ENCODE assay signal across 8 mouse cellular contexts in the genomic region with DNA sequence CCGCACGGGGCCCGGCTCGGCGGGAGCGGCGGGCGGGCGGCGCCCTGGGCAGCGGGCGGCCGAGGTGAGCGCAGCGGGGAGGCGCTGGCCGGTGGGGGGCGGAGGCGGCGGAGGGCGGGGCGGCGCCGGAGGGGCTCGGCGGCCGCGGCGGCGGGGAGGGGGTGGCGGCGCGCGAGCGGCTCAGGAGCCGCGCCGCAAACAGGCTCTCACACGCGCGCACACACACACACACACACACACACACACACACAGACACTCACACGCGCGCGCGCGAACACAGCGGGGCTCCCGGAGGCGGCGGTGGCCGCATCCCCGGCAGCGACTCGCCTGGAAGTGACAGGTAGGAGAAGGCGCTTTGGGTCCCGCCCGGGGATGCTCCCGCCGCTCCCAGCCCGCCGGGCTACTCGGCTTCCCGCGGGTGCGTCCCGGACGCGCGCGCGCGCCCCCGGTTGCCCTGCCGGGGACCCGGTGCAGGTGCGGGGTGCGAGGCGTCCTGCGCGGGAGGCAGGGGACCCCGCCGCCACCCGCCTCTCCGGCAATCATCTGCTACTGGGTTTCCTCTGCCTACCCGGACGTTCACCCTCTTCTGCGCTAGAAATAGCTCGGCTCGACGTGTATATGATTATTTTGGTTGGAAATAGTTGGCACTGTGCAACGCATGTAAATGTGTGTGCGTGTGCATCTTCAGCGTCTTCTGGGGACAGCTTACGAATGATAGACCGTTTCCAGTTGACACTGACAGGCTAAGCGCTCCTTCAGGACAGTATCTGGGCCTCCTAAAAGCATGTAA. TPM values are rescaled to one million over a fixed set of nuclear protein-coding genes. Genes with fewer than 3 reads are reported as not detected.
A peak's percentile ranks its signal among the peaks of the same experiment; 100 is the strongest.
DNase-seq lines count a peak whose midpoint lies in the region; ATAC-seq and TF ChIP-seq lines count a peak whose summit lies in the region.

No protein-coding gene starts in this region.

- intact Hi-C loops in heart, postnatal 36 days (cut with DNase I), result loop anchor here (1.0 to 5.0 kb wide), 6 partner anchors 33 to 272 kb away; no protein-coding TSS in a partner anchor

- H3K36me3 ChIP-seq in ES-E14 (ENCODE audit: control insufficient read depth, insufficient read depth, low read length, poor library complexity, severe bottlenecking), result no peaks in the 10 kb centered on the region; the same call in 1 of the 2 replicates
- H3K36me3 ChIP-seq in forebrain, postnatal 0 days (ENCODE audit: insufficient read depth), result no peaks in the 10 kb centered on the region
- no peaks in the 10 kb centered on the region for H3K36me3 ChIP-seq in lung, embryonic 16.5 days (ENCODE audit: control insufficient read depth, insufficient read depth, low read length)

- peak overlapping the region; percentile 70 for H3K4me2 ChIP-seq in forebrain, postnatal 0 days (ENCODE audit: low read depth)
- peak overlapping the region; percentile 71 for H3K4me2 ChIP-seq in lung, embryonic 16.5 days (ENCODE audit: low read depth, low read length)

- ATAC-seq in forebrain, postnatal 0 days, result peak; percentile 50
- ATAC-seq in lung, embryonic 16.5 days (ENCODE audit: low read depth), result peak; percentile 78

- no peak for TF ChIP-seq CTCF in forebrain, postnatal 0 days (IDR thresholded peaks at IDR 0.05; ENCODE audit: low read depth)

- peak overlapping the region; percentile 64 to 99 for H3K4me3 ChIP-seq in ES-E14 (ENCODE audit: insufficient read depth in 1 of 2, low read depth in 1 of 2, low read length in 2 of 2, poor library complexity in 1 of 2, severe bottlenecking in 1 of 2)
- peak overlapping the region; percentile 83 for H3K4me3 ChIP-seq in forebrain, postnatal 0 days (ENCODE audit: low read depth, low read length)
- peak overlapping the region; percentile 85 for H3K4me3 ChIP-seq in lung, embryonic 16.5 days (ENCODE audit: low read length)

- H3K27me3 ChIP-seq in forebrain, postnatal 0 days (ENCODE audit: insufficient read depth, low read length), result no peaks in the 10 kb centered on the region
- H3K27me3 ChIP-seq in lung, embryonic 16.5 days (ENCODE audit: control insufficient read depth, insufficient read depth, low read depth, low read length), result no peaks in the 10 kb centered on the region

- peak overlapping the region; percentile 97 for H3K27ac ChIP-seq in ES-E14 (ENCODE audit: insufficient read depth, low read depth, low read length, poor library complexity, severe bottlenecking)
- peak overlapping the region; percentile 95 for H3K27ac ChIP-seq in forebrain, postnatal 0 days (ENCODE audit: low read depth, low read length)
- H3K27ac ChIP-seq in lung, embryonic 16.5 days (ENCODE audit: low read length), result peak overlapping the region; percentile 96

- in situ Hi-C loops in ES-E14 (cut with MboI; ENCODE audit: low sequenced_read_pairs in 2 of 2, unreplicated experiment in 2 of 2), result no loop called here

- WGBS in forebrain, postnatal 0 days, result 5% methylated on average over 62 of the region's 97 CpGs
- WGBS in lung, embryonic 16.5 days, result 1% methylated on average over 46 of the region's 97 CpGs

- H3K9ac ChIP-seq in ES-E14 (ENCODE audit: insufficient read depth, low read depth, low read length, poor library complexity, severe bottlenecking), result peak overlapping the region; percentile 97
- peak overlapping the region; percentile 79 for H3K9ac ChIP-seq in forebrain, postnatal 0 days
- H3K9ac ChIP-seq in lung, embryonic 16.5 days (ENCODE audit: low read length), result peak overlapping the region; percentile 93

- no peak for DNase-seq in ES-E14 (ENCODE audit: low read depth, low spot score)
- peak; percentile 79 for DNase-seq in cerebellum, adult 11-12 months
- DNase-seq in forebrain, postnatal 0 days, result peak; percentile 76
- peak; percentile 68 to 81 for DNase-seq in heart, postnatal 36 days
- DNase-seq in layer of hippocampus, adult 8-10 months (ENCODE audit: low spot score in 2 of 2), result peak; percentile 5 to 6
- DNase-seq in ovary, postnatal 14 days (ENCODE audit: low spot score), result peak; percentile 38
- peak; percentile 66 for DNase-seq in thymus, postnatal 25 days

- no peaks in the 10 kb centered on the region for H3K9me3 ChIP-seq in ES-E14 (ENCODE audit: control insufficient read depth, insufficient read depth, low read depth, low read length)
- no peaks in the 10 kb centered on the region for H3K9me3 ChIP-seq in forebrain, postnatal 0 days (ENCODE audit: low read length)
- no peaks in the 10 kb centered on the region for H3K9me3 ChIP-seq in lung, embryonic 16.5 days (ENCODE audit: control insufficient read depth, low read length)

- peaks cover 1 to 2% of the 10 kb centered on the region in 2 experiments; a peak in 1 of 4 replicates for H3K4me1 ChIP-seq in ES-E14 (ENCODE audit: control insufficient read depth in 2 of 2, insufficient read depth in 2 of 2, low read length in 2 of 2, poor library complexity in 1 of 2)
- 0 out of 2 replicates have a peak, but pooled peaks cover 4% of the 10 kb centered on the region for H3K4me1 ChIP-seq in forebrain, postnatal 0 days (ENCODE audit: insufficient read depth)
- H3K4me1 ChIP-seq in lung, embryonic 16.5 days (replicated peaks; ENCODE audit: control insufficient read depth, insufficient read depth, low read length), result no peaks in the 10 kb centered on the region

TF ChIP-seq in ES-E14, 5 proteins besides CTCF, POLR2A, EP300 and RAD21:
- TF ChIP-seq ZNF384 (IDR thresholded peaks at IDR 0.05; ENCODE audit: low read depth, low read length), result no peak
- TF ChIP-seq HCFC1 (IDR thresholded peaks at IDR 0.05; ENCODE audit: borderline replicate concordance, insufficient read depth, low read length), result peak; percentile 26; the same call in 1 of the 2 replicates
- TF ChIP-seq CHD2 (IDR thresholded peaks at IDR 0.05; ENCODE audit: low read depth, low read length), result no peak

RNA-seq across cellular contexts. Expression of gene Plcb4, which starts 0.8 kb away (rescaled TPM):
- total RNA-seq in ES-E14 (2012; rRNA removed), result 24.0 and 31.6 TPM in 2 replicates
- 32.1 and 39.7 TPM in 2 replicates for total RNA-seq in forebrain, postnatal 0 days (2014; rRNA removed)
- polyA plus RNA-seq in forebrain, postnatal 0 days (2015; fragmentation: Nextera tagmentation; extraction: Ambion mirVana), result 5.5 and 15.5 TPM in 2 replicates
- total RNA-seq in heart, postnatal 36 days (2021), result 10 to 100 TPM; 57.1 to 79.8 TPM
- total RNA-seq in layer of hippocampus, adult 8-10 months (2022), result 10 to 100 TPM; 18.2 to 34.6 (median 22.3) TPM
- polyA plus RNA-seq in lung, embryonic 16.5 days (2015; fragmentation: Nextera tagmentation; extraction: Ambion mirVana), result 16.4 and 22.1 TPM in 2 replicates
